Mouse (Mus musculus) intestine, postnatal 0 days (tissue): Measurements from ENCODE around the gene Slc45a1. TPM values are rescaled to one million over a fixed set of nuclear protein-coding genes. Genes with fewer than 3 reads are reported as not detected.
A peak's percentile ranks its signal among the peaks of the same experiment; 100 is the strongest.

Experiments used
- ATAC-seq: fragments of 200-750 bp; cut with Nextera tagmentation; 2 replicates; pipeline ENCODE4 v1.8.0; 2017; ENCODE audit warnings: mild to moderate bottlenecking, moderate TSS enrichment, moderate library complexity
- H3K27ac ChIP-seq: fragments of 300-500 bp; sonication (generic); 2 replicates; pipeline ENCODE4 v1.5.1; 2014; ENCODE audit warnings: mild to moderate bottlenecking, low read depth, low read length, moderate library complexity
- H3K27me3 ChIP-seq: fragments of 300-500 bp; sonication (generic); replicated peaks from 2 replicates; pipeline ENCODE4 v1.6.1; 2014; ENCODE audit warnings: low read length, mixed read lengths; ENCODE audit not compliant: control insufficient read depth, insufficient read depth
- H3K36me3 ChIP-seq: fragments of 300-500 bp; sonication (generic); 2 replicates; pipeline ENCODE4 v1.6.1; 2014; ENCODE audit warnings: mild to moderate bottlenecking, moderate library complexity; ENCODE audit not compliant: control insufficient read depth, insufficient read depth
- H3K4me1 ChIP-seq: fragments of 300-500 bp; sonication (generic); replicated peaks from 2 replicates; pipeline ENCODE4 v1.6.1; 2014; ENCODE audit warnings: antibody characterized with exemption, low read length, mixed read lengths; ENCODE audit not compliant: control insufficient read depth, insufficient read depth
- H3K4me2 ChIP-seq: fragments of 300-500 bp; sonication (generic); replicated peaks from 2 replicates; pipeline ENCODE4 v1.6.1; 2014; ENCODE audit warnings: low read depth, mild to moderate bottlenecking, moderate library complexity
- H3K4me3 ChIP-seq: fragments of 300-500 bp; sonication (generic); 2 replicates; pipeline ENCODE4 v1.5.1; 2014; ENCODE audit warnings: low read depth, low read length
- H3K9ac ChIP-seq: fragments of 300-500 bp; sonication (generic); 2 replicates; pipeline ENCODE4 v1.6.1; 2014; ENCODE audit warnings: mild to moderate bottlenecking, low read depth, low read length
- H3K9me3 ChIP-seq: fragments of 300-500 bp; sonication (generic); 2 replicates; pipeline ENCODE4 v1.6.1; 2016; ENCODE audit warnings: mixed run types; ENCODE audit not compliant: control insufficient read depth
- CTCF ChIP-seq: sonication (generic); IDR thresholded peaks from 2 replicates; pipeline ENCODE4 v1.5.1; 2016; ENCODE audit warnings: low read depth, mild to moderate bottlenecking, control low read depth, antibody characterized with exemption, moderate library complexity
- WGBS: fragments of 180-500 bp; shearing (Covaris S2); extraction: QIAGEN DNeasy Blood & Tissue Kit; methylation state at CpG from one replicate; pipeline ENCODE4 v1.1.7; 2014; 5-methylcytosine and 5-hydroxymethylcytosine counted together
- polyA plus RNA-seq: library from polyadenylated mRNA; unstranded; fragments of >200 nt; fragmentation: Nextera tagmentation; extraction: Ambion mirVana; gene quantifications from 2 replicates; pipeline ENCODE4 v1.2.1, GENCODE M21; 2015

Slc45a1 gene
- polyA plus RNA-seq, 1 experiment from 2014 or later = 0.81 TPM

- no peak overlapping the region for H3K9ac ChIP-seq
- no peak overlapping the region for H3K27ac ChIP-seq
- peaks cover 4% of the 10 kb centered on the region; the same call in 1 of the 2 replicates for H3K4me1 ChIP-seq
- WGBS = 64% methylated on average over 12 of the region's 12 CpGs
- no peak overlapping the region for H3K4me2 ChIP-seq
- TF ChIP-seq CTCF = peak; percentile 70
- no peak for ATAC-seq
- no peak overlapping the region for H3K4me3 ChIP-seq
- no peaks in the 10 kb centered on the region for H3K9me3 ChIP-seq
- H3K27me3 ChIP-seq = no peaks in the 10 kb centered on the region
- H3K36me3 ChIP-seq = no peaks in the 10 kb centered on the region
Measured at GRCm38 (mm10) chr4:150663192-150663591, 11.2 kb upstream of the Slc45a1 start.

GRCm38 (mm10) chr4:150661886-150662285 lies 9.9 kb upstream of the Slc45a1 start:
- no peak for TF ChIP-seq CTCF
- Histone ChIP-seq H3K27me3 (no peaks in the 10 kb centered on the region), H3K4me2 (peak overlapping the region; percentile 33; the same call in 1 of the 2 replicates), H3K36me3 (no peaks in the 10 kb centered on the region), H3K4me3 (peak overlapping the region; percentile 5; the same call in 1 of the 2 replicates), H3K9me3 (no peaks in the 10 kb centered on the region), H3K4me1 (peaks cover 4% of the 10 kb centered on the region; the same call in 1 of the 2 replicates), H3K9ac (no peak overlapping the region), H3K27ac (no peak overlapping the region)
- ATAC-seq = no peak
- WGBS = 26% methylated on average over 13 of the region's 13 CpGs

DNA sequence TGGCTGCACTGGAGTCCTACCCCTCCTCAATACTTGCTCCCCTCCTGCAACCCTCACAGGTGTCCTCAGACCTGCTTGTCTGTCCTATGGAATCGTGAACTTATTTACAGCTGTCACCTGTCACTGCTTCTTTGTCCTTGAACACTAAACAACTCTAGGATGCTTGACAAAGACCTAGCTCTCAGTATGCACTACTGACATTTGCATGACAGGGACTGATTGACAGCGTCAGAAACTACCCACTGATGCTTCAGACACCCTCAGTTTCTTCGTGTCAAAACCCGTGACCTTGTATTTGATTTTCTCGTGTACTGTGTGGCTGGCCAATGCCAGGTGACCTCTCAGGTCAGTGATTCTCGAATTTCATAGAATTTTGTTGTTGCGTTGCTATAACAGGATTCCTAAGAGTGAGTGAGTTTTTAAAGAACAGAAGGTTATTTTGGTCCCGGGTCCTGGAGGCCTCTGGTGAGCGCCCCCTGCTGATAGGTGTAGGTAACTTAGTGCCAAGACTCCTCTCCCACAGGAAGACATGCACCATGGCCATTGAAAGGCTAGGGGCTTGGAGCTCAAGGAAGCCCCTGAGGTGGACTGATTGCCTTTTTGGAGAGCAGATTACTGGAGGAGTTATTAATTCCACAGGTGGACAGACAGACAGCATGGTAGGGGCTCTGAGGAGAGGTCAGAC lies 8.1 kb upstream of the Slc45a1 start:
- TF ChIP-seq CTCF = peak; percentile 54
- no peaks in the 10 kb centered on the region for H3K36me3 ChIP-seq
- H3K4me2 ChIP-seq = no peak overlapping the region
- WGBS = 79% methylated on average over 9 of the region's 9 CpGs
- no peak overlapping the region for H3K9ac ChIP-seq
- no peak overlapping the region for H3K27ac ChIP-seq
- no peak overlapping the region for H3K4me3 ChIP-seq
- peaks cover 4% of the 10 kb centered on the region; the same call in 1 of the 2 replicates for H3K4me1 ChIP-seq
- H3K27me3 ChIP-seq = no peaks in the 10 kb centered on the region
- no peaks in the 10 kb centered on the region for H3K9me3 ChIP-seq
- ATAC-seq = no peak

DNA sequence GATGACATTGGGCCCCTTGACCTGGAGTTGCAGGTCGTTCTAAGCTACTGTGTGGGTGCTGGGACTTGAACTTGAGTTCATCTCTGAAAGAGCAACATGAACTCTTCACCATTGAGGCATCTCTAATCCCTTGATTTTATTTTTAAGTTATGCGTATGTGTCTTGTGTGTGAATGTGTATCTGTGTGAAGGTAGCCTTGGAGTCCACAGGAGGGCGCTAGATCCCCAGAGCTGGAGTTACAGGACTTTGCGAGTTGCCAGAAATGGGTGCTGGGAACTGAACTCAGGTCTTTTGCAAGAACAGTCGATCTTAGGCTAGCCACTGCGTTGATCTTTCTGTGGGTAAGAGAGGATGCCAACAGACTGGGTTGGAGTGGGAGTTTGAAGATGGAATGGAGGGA lies 4.5 kb upstream of the Slc45a1 start:
- no peak for ATAC-seq
- no peak overlapping the region for H3K4me3 ChIP-seq
- WGBS = 86% methylated on average over 6 of the region's 6 CpGs
- H3K36me3 ChIP-seq = no peaks in the 10 kb centered on the region
- H3K4me2 ChIP-seq = no peak overlapping the region
- TF ChIP-seq CTCF = peak; percentile 52
- no peaks in the 10 kb centered on the region for H3K4me1 ChIP-seq
- no peak overlapping the region for H3K27ac ChIP-seq
- no peaks in the 10 kb centered on the region for H3K9me3 ChIP-seq
- peaks cover 20% of the 10 kb centered on the region for H3K27me3 ChIP-seq
- no peak overlapping the region for H3K9ac ChIP-seq

DNA sequence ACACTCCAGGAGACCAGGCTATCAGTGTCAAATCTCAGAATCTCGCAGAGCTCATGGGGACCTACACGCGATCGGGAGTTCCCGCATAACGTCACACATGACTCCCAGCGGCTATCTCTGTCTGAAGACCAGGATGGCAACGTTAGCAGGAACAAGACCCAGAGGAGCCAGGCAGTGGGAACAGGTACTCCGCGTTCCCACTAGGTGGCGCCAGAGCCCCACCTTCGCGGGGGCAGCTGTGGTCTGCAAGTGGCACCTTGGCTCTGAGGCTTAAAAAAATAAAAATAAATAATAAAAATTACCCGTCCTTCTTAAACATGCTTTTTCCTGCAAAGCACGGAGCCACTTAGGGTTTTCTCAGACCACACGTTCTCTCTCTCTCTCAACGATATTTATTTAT lies 4.0 kb upstream of the Slc45a1 start:
- H3K27ac ChIP-seq = no peak overlapping the region
- H3K36me3 ChIP-seq = no peaks in the 10 kb centered on the region
- no peak overlapping the region for H3K4me3 ChIP-seq
- H3K27me3 ChIP-seq = peaks cover 20% of the 10 kb centered on the region
- WGBS = 6% methylated on average over 17 of the region's 17 CpGs
- ATAC-seq = peak; percentile 69
- peak overlapping the region; percentile 40; the same call in 1 of the 2 replicates for H3K4me2 ChIP-seq
- no peak overlapping the region for H3K9ac ChIP-seq
- no peaks in the 10 kb centered on the region for H3K9me3 ChIP-seq
- TF ChIP-seq CTCF = peak; percentile 96
- no peaks in the 10 kb centered on the region for H3K4me1 ChIP-seq

GRCm38 (mm10) chr4:150653072-150653599 lies 1.2 kb upstream of the Slc45a1 start:
- Histone ChIP-seq H3K36me3 (no peaks in the 10 kb centered on the region), H3K9ac (no peak overlapping the region), H3K27me3 (peaks cover 20% of the 10 kb centered on the region), H3K9me3 (no peaks in the 10 kb centered on the region), H3K4me3 (no peak overlapping the region), H3K27ac (no peak overlapping the region), H3K4me1 (no peaks in the 10 kb centered on the region), H3K4me2 (no peak overlapping the region)
- no peak for ATAC-seq
- TF ChIP-seq CTCF = no peak
- 28% methylated on average over 11 of the region's 11 CpGs for WGBS
